Mouse (Mus musculus): Measurements from ENCODE around the gene Mpeg1. TPM values are rescaled to one million over a fixed set of nuclear protein-coding genes. Genes with fewer than 3 reads are reported as not detected.

The Mpeg1 gene
- total RNA-seq, 1 experiment from 2014 or later: 10.8 TPM

- DNase-seq: no peak
Measured at GRCm38 (mm10) chr19:12465530-12466144, 5.1 kb downstream of the Mpeg1 start.

DNA sequence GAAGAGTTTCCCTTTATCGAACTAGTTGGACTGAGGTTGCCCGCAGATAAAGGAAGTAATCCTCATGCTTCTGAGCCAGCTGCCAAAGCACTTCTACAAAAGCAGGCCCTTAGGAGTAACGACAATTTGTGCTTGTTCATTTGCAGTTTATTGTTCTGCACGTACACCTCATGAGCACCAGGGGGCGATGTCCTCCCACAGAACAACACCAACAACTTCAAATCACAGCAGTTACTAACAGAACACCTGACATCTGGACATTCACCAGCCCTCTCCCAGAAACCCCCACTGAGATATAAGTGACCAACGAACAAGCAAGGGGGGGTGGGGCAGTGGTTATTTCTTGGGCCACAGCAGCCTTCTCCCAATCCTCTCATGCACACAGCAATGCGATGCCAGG lies 5.6 kb downstream of the Mpeg1 start:
- DNase-seq: peak; percentile 80

- DNase-seq: peak; percentile 77
Measured at GRCm38 (mm10) chr19:12467436-12467835, 6.9 kb downstream of the Mpeg1 start.

GRCm38 (mm10) chr19:12471866-12472265 lies 11.3 kb downstream of the Mpeg1 start:
- no peak for DNase-seq

DNA sequence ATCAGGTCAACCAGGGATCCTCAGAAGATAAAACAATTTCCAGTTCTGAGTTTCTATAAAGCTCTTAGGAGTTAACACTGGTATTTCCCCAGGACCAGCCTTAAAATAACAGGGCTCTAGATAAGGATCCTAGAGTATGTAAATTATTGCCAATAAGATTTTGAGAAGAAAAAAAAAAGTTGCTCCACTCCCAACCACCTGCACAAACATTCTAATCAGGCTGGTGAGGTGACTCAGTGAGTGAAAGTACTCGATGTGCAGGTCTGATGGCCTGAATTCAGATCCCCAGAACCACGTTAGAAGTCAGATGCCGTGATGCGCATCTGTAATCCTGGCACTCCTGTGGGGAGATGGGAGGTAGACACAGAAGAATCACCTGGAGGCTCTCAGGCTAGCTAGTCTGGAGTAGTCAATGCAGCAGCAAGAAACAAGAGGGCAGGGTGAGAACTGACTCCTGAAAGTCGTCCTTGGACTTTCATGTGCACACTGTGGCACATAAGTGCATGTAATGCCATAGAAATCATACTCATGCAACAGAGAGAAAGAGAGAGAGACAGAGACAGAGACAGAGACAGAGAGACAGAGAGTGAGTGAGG lies 11.9 kb downstream of the Mpeg1 start:
- DNase-seq: no peak

GRCm38 (mm10) chr19:12473201-12473641 lies 12.6 kb downstream of the Mpeg1 start:
- no peak for DNase-seq

DNA sequence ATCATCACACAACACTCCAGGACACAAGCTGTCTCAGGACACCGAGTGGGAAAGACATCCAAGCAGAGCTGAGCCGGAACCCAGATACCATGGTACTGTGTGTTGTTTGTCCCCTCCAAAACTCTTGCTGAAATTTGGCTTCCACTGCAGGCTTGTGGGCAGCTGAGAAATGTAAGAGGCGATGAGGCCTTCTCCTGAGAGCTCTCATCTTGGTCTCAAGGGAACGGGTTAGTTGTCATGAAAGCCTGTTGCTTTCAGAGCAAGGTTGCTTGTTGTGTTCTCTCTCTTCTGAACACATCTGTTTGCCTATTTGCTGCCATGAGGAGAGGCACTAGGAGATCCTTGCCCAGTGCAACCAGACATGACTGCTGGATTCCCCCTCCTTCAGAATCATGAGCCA lies 13.4 kb downstream of the Mpeg1 start:
- no peak for DNase-seq

DNA sequence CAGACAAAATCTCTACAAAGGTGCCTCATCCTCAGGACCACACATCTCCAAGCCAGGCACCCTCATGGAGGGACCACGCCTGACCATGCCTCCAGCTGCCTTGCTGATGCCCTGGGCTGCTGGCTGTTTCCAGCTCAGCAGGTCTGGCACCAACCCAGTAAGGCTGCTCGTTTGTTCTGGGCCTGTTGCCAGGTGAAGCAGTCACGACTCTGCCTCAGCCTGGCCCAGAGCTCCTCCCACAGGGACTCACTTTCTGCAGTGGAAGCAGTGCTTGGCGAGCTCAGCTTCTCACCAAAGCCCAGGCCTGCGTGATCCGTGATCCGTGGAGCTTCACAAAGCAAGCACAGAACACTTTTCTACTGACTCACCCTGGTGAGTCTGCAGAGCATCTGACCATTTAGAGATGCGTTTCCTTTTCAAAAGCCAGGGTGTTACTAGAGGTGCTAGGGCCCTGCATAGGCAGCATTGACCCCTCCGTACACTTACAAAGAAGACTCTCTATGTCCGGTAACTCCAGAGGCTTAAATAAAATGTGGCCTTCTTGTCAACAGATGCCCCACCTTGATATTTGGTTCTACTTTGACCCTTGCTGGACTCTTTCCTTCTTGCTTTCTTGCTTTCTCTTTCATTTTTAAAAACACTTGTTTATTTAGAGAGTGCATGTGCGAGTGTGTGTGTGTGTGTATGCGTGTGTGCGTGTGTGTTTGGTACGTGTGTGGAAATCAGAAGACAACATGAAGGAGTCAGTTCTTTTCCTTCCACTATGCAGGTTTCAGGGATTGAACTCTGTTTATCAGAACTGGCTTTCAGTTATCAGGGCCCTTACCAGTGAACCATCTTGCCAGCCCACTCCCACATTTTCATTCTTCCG lies 15.0 kb downstream of the Mpeg1 start:
- DNase-seq: peak; percentile 97

- DNase-seq: no peak
Measured at GRCm38 (mm10) chr19:12476721-12477270, 16.2 kb downstream of the Mpeg1 start.

- peak; percentile 57 for DNase-seq
Measured at GRCm38 (mm10) chr19:12478369-12478768, 17.8 kb downstream of the Mpeg1 start.

DNA sequence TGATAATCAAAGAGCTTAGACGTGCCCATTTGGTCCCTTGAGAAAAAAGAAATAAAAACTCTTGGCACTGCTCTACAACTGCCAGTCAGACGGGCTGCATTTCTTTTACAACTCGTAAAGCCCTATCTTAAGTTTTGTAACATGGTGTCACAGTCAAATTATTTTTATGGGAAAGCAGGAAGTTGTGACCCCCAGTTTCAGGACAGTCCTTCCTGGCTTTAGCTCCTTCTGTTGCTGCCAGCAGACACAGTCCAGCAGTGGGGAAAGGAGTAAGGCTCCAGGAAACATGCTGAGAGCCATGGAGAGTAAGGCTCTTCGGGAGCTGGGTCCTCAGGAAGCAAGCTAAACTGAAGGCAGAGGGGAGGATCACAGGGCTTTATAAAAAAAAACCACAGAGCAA lies 23.2 kb downstream of the Mpeg1 start:
- DNase-seq: no peak

GRCm38 (mm10) chr19:12484210-12484609 lies 23.6 kb downstream of the Mpeg1 start:
- DNase-seq: peak; percentile 42

DNA sequence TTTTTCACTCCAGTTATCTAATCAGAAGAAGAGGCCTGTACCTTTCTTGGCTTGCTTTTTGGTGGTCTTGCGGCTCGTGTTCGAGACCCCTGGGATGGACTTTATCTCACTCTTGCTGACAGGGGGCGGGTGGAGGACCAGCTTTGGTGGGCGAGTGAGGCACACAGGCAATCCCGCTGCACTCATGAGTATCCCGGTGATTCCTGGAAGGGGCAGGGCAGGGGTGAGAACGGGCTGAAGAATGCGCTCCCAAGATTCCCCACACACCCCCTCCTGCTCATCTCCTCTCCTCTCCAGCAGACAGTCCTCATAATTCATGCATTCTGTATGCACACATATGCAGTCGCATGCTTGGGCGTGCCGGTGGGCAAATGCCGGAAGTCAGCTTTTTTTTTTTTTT lies 24.6 kb downstream of the Mpeg1 start:
- no peak for DNase-seq

DNA sequence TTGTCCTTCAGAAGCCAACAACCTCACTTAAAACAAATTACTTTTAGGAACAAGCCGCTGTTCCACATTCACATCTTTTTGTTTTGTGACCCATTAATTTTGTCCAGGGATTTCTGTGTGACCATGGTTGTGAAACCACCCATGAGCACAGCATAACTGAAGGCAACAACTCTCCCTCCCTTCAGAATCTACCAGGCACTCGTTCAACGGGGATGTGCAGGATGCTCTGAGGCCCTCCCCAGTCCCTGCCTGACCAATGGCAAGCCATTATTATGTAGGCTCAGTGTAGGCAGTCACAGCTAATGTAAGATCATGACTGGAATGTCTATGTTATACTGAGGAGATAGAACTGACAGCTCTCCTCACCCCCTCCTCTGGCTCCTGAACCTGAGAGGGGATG lies 25.1 kb downstream of the Mpeg1 start:
- DNase-seq: peak; percentile 26

DNA sequence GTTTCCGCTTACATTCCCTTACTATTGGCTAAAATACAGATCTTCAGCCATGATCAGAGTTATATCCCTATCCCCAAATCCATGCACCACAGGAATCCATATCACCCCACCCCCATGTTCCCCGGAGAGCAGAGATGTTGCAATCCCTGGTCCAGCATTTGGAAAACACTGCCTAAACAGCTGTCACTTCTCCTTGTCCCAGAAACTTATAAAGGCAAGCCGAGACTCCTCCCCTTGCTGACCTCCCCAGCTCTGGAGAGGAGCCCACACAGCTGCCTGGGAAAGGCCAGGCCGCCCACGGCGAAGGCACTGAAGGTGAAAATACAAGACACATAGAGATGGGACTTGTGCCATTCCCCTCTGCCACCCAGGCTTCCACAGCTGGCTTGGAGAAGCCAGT lies 26.3 kb downstream of the Mpeg1 start:
- peak; percentile 91 for DNase-seq

DNA sequence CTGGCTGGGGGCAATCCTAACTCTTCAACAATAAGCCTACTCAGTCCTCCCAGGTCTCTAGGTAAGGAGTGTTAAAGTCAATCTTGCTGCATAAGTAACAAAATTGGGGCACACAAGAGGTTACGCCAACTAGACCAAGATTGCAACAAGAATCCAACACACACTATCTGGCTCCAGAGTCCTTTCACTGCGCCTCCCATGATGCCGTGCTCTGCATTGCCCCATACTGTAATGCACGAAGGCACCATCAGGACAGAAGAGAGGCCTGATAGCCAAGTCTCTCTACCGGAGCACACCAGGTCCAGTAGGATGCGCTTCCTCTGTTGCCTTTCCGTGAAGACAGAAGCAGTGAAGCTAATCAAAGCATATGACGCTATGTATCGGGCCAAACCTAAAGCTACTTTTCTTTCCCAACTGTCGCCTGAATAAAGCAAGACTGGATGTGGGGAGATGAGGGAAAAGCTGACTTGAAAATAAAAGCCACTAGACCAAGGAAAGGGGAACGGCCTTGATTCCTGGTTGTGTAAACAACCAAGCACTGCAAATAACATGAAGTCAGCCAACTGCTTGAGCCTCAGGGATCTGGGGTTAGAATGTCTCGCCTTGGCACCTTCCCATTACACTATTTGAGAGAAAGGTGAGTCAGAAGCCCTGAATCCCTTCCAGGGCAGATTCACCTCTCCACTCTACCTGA lies 27.1 kb downstream of the Mpeg1 start:
- DNase-seq: peak; percentile 55

DNA sequence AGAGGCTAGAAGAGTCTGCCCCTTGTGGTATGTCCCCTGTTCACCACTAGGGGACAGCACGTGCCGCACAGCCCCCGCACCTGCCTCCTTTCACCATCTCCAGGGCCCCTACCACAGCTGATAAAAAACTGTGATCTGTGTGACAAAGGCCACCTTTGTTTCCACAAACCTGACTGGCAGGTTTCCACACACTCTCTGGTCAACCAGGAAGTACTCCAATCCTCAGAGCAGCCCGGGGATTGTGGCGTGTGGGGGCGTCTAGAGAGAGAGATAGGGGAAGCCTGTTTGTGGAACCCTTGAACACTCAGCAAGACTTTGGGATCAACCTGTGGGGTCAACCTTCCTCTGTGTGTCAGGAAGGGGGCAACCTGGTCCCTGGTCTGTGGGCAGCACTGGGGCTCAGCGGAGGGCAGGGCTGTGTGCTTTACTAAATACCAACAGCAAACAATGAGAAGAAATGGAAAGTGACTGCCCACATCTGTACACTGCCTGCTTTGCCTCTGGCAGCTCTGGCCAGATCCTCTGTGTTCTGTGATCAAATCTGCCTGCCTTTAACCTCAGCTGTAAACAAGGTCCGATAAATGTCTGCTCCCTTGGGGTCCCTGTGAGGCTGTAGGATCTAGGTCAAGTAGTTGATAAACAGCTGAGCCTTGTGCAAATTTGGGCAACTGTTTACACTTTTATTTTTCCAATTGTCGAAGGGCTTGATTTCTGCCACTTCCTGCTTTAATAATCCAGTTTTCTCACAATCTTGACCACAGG lies 27.8 kb downstream of the Mpeg1 start:
- peak; percentile 53 for DNase-seq

DNA sequence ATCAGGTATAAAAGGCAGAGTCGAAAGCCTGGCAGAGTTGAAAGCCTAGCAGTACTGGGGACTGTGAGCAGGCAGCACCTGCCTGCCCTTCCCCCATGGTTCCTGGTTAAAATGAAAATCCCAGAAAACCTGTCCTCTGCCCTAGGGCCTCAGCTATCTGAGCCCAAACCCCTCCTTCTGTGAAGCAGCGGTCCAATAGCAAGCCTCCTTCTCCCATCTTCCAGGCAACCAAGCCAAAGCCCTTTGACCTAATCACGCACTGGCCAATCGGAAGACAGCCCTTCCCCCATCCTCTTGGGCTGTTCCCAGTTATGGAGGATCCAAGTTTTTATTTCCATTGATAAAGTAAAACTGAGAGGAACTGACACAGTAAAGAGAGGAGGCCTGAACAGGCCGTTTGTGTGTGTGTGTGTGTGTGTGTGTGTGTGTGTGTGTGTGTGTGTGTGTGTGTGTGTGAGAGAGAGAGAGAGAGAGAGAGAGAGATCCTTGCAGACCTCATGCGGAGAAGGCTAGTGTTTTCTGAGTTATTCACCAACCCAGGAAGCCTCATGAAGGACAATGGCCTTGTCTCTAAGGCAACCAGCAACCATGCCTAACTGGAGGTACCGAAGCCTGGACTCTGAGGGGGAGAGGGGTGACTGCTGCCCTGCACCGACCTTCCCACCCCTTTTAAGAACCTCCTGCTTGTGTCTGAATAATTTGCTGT lies 28.5 kb downstream of the Mpeg1 start:
- peak; percentile 72 for DNase-seq

DNA sequence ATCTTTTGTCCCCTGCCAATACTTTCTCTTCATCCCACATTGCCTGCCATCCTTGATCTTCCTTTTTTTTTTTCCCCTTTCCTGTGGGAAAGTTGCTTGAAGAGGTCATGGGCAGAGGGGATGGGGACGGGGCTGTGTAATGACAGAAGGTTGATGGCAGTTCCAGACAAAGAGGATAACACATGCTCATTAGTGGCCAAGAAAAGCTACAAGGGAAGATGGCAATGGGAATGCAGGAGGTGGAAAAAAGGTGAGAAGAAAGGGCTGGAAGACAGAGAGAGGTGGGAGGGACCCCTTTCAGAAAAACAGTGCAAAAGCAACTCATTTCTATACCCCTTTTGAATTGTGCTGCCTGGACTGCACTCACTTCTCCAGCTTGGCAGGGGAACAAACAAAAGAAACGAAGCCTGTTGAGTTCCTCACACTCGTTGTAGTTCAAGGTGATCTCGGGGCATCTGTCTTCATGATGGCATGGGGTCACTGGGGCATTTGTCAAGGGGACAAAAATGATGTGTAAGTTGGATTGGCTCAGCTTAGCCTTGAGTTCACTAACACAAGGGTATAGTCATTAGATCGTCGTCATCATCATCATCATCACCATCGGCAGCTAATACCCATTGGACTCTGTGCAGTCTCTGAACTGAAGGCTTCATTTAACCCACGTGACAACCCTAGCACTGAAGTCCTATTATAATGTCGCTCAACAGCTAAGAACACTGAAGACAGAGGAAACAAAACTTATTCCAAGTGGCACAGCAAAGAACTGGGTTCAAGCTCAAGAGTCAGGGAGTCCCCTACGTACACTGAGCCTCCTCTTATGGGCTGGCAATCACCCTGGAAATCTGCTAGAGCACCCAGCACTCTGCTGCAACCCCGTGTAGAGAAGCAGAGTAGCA lies 29.3 kb downstream of the Mpeg1 start:
- peak; percentile 75 for DNase-seq

GRCm38 (mm10) chr19:12491636-12492035 lies 31.1 kb downstream of the Mpeg1 start:
- DNase-seq: no peak
